Mouse (Mus musculus): ENCODE results near the gene BC051142.
"Not testable (repeated sequence)": the region's sequence is repeated elsewhere in the genome, so short reads cannot be mapped to it uniquely, and the experiment has no call there.

BC051142 gene

DNA sequence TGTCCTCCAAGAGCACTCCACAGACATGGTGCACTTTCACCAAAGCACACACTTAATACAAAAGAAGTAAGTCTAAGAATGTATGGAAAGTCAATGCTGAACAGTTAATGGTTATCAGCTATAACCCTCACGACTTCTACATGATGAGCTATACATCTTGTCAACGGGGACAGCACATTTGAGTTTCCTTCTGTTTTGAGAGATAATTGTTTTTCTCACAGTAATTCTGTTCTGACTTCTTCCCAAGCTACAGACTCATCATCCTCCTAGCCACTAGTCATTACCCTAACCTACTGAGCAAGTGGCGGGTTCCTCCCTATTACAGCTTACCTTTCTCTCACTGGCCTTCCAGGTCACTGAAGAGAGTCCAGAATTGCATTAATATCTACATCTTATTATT lies 60.6 kb downstream of the BC051142 start:
- CTCF ChIA-PET, result interaction anchor here in 1 of 4 experiments (0.6 kb wide), 1 partner anchor 258 kb away, joined by 3 read pairs; no protein-coding TSS in a partner anchor
- POLR2A ChIA-PET, result no interaction called here

GRCm38 (mm10) chr17:34465906-34466305 lies 67.3 kb downstream of the BC051142 start:
- POLR2A ChIA-PET, result not testable (repeated sequence)

GRCm38 (mm10) chr17:34470491-34470890 lies 71.9 kb downstream of the BC051142 start:
- ChIA-PET CTCF (no interaction called here), POLR2A (no interaction called here)

More at GRCm38 (mm10) chr17:34465906-34466305, 67.3 kb downstream of the BC051142 start:
- CTCF ChIA-PET, result not testable (repeated sequence)

DNA sequence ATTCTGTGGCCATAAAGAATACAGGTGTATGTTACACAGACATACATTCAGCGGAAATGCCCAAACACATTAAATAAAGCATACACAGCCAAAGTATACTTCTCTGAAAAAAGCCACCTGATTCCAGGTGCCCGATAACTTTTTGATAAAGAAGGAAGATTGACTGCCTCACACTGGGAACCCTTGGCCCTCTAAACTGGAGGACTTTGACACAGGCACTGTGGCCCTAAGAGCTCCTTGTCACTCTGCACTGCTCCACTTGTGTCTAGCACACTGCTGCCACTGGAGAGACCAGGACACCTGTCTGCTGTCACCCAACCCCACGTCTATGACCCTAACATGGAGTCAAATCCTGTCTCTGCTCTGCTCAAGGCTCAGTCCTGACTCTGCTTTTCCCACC lies 76.4 kb downstream of the BC051142 start:
- ChIA-PET POLR2A (no interaction called here), CTCF (no interaction called here)

GRCm38 (mm10) chr17:34476427-34476826 lies 77.8 kb downstream of the BC051142 start:
- ChIA-PET POLR2A (no interaction called here), CTCF (no interaction called here)

- POLR2A ChIA-PET, CTCF ChIA-PET: not testable (repeated sequence)
These were observed 78.8 kb downstream of the BC051142 start, which contains the start of gene Btnl4 for GRCm38 (mm10) chr17:34477238-34478013. Gene Btnl4, minus strand, starts transcription at chr17:34477318.

DNA sequence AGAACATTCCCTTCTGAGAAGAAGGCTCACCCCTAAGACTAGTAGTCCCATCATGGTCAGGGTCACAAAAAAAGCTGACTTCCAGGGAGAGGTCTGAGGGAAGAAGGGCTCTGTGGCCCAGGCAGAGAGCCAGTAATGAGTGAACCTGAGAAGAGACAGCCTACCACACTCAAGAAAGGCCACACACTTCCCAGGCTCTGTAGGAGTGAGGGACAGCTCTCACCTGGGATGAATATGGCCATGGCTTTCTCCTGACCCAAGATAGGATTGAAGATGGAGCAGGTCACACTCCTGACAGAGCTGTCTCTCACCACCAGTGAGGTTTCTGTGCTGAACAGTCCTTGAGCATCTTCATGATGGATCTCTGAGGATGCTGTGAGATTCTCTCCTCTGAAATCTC lies 94.2 kb downstream of the BC051142 start:
- ChIA-PET POLR2A (no interaction called here), CTCF (interaction anchor here in 2 of 4 experiments (0.8 to 1.9 kb wide), 2 partner anchors 63 to 81 kb away, joined by 3 to 4 read pairs; no protein-coding TSS in a partner anchor)

- CTCF ChIA-PET, POLR2A ChIA-PET: not testable (repeated sequence)
These were observed 96.5 kb downstream of the BC051142 start for GRCm38 (mm10) chr17:34495156-34495555.

GRCm38 (mm10) chr17:34496539-34496938 lies 97.9 kb downstream of the BC051142 start:
- ChIA-PET POLR2A (interaction anchor here in 2 of 4 experiments (0.6 to 0.7 kb wide), 2 partner anchors 217 to 262 kb away, joined by 3 to 9 read pairs; no protein-coding TSS in a partner anchor), CTCF (no interaction called here)

DNA sequence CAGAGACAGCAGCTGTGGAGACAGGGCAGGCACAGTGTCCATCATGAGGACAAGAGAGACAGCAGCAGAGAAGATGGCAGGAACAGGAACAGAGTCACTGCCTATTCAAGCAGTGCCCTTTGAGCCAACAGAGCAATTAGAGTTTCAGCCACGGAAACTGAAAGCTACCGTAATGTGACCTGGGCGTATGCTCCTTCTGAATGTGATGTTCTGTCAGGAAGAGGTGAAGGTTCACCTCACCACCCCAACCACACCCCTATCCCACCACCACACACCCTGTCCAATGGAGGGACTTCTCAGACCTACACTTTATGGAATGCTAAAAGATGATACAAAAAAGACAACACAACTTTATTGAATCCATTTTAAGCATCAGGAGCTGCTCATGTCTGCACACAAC lies 98.7 kb downstream of the BC051142 start:
- CTCF ChIA-PET, result not testable (repeated sequence)
- POLR2A ChIA-PET, result interaction anchor here in 2 of 4 experiments (0.6 to 0.7 kb wide), 2 partner anchors 216 to 263 kb away, joined by 3 to 9 read pairs; no protein-coding TSS in a partner anchor

GRCm38 (mm10) chr17:34497726-34498125 lies 99.1 kb downstream of the BC051142 start:
- CTCF ChIA-PET, POLR2A ChIA-PET: not testable (repeated sequence)

- POLR2A ChIA-PET, result no interaction called here
- CTCF ChIA-PET, result interaction anchor here in 2 of 4 experiments (0.6 kb wide), 2 partner anchors 151 to 273 kb away, joined by 3 to 4 read pairs; no protein-coding TSS in a partner anchor
These were observed 109.0 kb downstream of the BC051142 start for GRCm38 (mm10) chr17:34507591-34507990.

Data from embryonic stem cell, embryonic (primary cell).